Mouse (Mus musculus): ENCODE data around the gene Gm21973.

The Gm21973 gene

DNA sequence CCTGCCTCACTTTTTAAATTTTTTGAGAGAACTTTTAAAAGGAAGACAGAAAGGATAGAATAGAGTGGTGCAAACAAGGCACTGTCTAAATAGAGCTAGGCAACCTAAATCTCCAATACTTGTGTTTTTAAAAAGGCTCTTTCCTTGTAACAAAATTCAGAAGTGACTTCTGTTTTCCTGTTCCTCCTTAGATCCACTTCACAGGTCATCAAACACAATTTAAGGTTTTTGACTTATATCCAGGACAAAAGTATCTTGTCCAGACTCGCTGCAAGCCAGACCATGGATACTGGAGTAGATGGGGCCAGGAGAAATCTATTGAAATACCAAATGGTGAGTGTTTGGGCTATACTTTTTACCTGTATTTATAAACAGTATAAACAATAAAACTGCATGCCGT, at the start of gene Gm21973:
Gene Gm21973 (plus strand): TSS at position 301 of the 400 bp plus-strand sequence.
- no peak for DNase-seq

- no peak for DNase-seq
These were observed 48.8 kb upstream of the Gm21973 start for GRCm38 (mm10) chr15:10276386-10276785.

DNA sequence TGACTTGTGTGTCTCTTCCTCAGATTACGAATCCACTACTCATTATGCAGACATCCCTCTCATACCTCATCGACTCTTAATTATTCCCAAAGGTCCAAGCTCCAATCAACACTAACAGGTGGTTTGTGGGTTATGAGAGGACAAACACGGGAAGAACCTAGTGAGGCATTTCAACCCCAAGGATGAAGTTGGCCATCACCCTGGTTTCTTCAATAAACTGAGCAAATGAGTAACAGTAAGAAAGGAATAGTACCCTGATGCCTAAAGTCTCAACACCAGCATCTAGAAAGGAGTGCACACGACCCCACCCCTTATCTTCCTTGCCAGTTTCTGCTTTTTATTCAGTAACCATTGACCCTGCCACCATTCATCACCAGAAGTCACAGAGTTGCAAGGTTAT, 47.7 kb upstream of the Gm21973 start:
- DNase-seq = no peak

GRCm38 (mm10) chr15:10281546-10281945, 43.6 kb upstream of the Gm21973 start:
- peak; percentile 24 for DNase-seq

DNA sequence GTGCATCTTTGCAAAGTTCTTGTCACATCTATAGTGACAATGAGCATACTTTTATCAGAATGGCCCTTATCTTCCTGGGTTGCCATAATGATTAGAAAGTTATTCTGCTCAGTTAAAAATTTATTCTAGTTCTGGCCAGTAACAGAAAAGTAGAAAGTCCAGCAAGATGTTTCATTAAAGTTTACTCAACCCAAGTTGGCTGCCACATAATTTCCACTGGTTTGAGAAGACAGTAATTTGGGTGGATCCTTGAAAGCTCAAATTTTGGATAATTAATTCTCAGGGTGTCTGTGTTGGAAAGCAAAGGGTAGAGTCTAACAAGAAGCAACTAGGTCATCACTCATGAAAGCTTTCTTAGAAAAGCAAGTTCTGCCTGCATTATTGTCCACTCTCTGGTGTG, 41.5 kb upstream of the Gm21973 start:
- no peak for DNase-seq

DNA sequence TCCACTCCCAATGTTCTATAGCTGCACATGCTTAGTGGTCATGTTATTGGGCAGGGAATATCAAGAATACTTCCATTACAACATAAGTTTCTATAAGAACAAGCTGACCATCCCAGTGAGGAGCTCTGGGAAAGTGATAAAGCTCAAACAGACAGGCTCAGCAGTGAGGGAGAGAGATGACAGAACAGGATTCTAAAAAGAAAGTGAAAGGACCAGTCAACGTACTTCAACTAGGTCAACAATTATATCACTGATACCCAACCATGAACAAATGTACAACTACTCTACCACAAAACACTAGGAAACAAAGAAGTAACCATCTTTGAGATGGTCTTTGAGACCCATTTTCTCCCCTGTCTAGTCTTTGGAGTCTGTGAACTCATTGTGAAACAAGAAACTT, 28.6 kb upstream of the Gm21973 start:
- DNase-seq = no peak

DNA sequence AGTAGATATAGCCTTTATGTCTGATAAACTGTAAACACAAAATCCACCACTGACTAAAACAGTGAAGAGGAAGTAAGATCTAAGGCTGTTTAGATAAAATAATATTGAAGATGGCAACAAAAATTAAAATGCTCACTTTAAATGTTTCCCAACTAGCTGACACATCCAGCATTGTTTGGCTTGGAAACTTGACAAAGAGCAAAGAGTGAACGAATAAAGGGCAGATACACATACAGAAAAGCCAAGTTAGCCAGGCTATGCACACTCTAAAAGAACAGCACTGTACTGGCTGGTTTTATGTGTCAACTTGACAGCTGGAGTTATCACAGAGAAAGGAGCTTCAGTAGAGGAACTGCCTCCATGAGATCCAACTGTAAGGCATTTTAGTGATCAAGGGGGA, 27.1 kb upstream of the Gm21973 start:
- DNase-seq = no peak

- no peak for DNase-seq
These were observed 25.7 kb upstream of the Gm21973 start for GRCm38 (mm10) chr15:10299467-10299866.

- DNase-seq = no peak
These were observed 18.7 kb upstream of the Gm21973 start for GRCm38 (mm10) chr15:10306461-10306860.

GRCm38 (mm10) chr15:10311826-10312225, 13.4 kb upstream of the Gm21973 start:
- no peak for DNase-seq

GRCm38 (mm10) chr15:10313522-10314455, 11.4 kb upstream of the Gm21973 start:
- DNase-seq = peak; percentile 60

DNA sequence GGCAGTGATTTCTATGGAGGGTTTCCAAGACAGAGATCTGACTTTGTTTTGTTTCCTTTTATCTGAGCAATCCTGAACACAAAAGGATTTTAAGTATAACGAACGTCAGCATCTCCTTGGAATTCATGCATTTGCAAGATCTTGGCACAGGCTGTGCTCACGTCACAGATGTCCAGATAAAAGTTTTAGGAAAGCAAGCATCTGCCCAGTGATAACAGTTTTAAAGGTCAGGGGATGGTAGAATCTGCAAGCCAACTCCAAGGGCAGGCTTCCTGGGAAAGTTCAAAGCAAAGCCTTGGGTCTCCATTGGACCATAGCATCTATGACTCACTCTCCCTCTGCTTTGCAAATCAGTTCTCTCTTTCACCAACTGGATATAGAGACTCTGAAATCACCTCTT, 5.4 kb downstream of the Gm21973 start:
- DNase-seq = no peak

GRCm38 (mm10) chr15:10332566-10332965, 7.4 kb downstream of the Gm21973 start:
- DNase-seq = no peak

DNA sequence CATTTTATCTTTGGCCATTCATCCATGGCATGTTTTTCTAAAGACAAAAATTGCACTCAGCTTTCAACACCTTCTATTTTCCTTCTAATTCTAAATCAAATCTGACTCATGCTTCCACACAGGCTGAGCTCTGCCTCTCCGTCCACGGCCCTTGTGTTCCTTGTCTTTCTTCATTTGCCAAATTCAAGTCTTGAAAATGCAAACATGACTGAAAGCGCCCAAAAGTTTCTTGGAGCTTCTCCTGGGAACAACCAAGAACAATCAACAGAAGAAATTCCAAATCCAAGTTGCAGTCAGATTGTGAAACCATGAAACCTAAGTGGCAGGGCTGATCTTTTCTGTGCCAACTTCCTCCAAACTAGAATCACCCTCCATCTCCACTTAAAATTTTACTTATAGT, 13.4 kb downstream of the Gm21973 start:
- peak; percentile 1 for DNase-seq

- no peak for DNase-seq
These were observed 21.9 kb downstream of the Gm21973 start for GRCm38 (mm10) chr15:10347044-10347443.

GRCm38 (mm10) chr15:10358039-10358948, 33.1 kb downstream of the Gm21973 start, which contains the start of gene Agxt2:
Agxt2 (plus strand) TSS chr15:10358532.
- DNase-seq = no peak

- no peak for DNase-seq
These were observed 41.2 kb downstream of the Gm21973 start for GRCm38 (mm10) chr15:10366331-10366730.

DNA sequence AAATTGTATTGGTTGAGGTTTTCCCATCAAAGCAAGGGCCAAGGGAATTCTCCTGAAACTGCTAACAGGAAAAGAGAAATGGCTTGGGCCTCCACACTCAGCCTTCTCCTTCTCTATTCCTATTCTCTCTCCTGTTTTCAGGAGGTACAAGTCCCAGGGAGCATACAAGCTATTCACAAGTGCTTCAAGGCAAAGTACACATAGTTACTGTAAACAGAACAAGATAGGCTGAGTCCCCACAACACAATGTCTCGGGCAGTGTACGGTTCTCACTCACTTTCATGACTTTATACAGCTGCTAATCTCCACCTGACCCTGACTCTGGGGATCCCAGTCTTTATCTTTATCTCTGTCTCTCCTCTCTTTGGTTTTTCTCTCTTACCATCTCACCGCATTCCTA, 50.2 kb downstream of the Gm21973 start:
- no peak for DNase-seq

DNA sequence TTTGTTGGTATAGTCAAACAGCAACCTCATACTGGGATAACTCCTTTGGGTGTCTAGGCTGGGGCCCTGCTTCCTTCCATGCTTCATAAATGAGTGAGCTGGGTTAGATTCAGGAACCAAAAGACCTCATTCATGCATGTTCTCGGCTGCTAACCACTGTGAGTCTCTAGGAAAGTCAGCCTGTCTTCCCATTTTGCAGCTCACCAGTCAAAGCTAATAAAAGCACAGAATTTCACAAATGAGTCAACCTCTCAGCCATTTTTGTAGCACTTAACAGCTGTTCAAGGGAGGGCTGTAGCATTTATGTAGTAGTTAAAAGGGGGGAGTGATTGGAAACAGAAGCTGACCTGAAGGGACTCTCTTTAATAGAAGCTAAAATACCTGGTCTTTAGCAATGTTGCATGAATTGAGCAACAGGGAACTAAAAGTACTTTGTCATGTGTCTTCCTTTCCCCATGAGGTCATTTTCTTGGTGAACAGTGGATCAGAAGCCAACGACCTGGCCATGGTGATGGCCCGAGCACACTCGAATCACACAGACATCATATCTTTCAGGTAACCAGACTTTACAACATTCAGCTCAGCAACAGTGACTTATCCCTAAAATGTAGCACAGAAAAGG, 53.3 kb downstream of the Gm21973 start:
- no peak for DNase-seq

DNA sequence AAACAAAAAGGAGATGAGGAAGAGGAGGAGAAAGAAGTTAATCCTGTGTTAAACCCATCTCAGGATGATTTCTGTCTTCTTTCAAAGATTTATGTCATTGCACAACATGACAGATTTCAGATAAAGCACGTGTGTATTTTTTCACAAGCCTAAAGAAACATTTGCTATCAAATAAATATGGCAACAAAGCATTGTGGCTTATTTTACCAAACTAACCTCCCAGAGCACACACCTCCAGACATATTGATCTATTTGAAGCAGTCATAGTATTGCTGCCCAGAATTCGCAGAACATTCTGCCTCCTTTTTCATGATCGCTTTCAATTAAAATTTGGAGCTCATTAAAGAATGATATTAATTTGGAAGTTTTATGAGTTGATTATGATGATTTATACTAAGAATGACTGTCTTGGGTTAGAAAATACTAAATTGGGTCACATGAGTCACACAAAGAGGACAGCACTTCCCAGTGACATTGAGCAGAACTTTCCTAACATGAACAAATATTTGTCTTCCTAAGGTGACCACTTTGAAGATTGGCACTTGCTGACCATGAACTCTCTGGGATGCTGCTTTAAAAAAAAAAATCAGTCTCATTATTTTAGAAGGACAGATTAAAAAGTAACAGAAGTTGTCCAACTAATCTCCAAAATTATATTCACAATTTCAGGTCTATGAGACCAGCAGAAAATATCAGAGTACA, 54.7 kb downstream of the Gm21973 start:
- DNase-seq = no peak

DNA sequence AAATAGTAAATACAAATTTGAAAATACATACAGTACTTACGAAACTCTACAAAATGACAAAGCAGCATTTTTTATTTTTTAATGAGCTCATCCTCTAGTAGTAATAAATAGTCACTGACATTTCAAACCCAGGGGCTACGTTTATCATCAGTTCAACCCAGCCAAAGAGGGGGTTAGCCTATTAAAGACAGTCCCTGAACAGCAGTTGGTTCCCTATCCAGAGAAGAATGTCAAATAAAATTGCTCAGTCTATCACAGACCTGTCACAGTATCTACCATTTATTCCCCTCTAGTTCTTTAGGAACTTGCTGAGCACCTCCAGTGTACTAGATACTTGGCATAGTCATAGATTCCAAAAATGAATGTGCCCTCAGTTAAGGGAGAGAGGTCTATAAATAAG, 62.1 kb downstream of the Gm21973 start:
- no peak for DNase-seq

GRCm38 (mm10) chr15:10399795-10400194, 74.6 kb downstream of the Gm21973 start:
- peak; percentile 54 for DNase-seq

All from lung, postnatal 10 days (tissue).